Mouse (Mus musculus) thymus, adult 2 months (tissue): Measurements from ENCODE around the gene Slc7a8. TPM values are rescaled to one million over a fixed set of nuclear protein-coding genes. Genes with fewer than 3 reads are reported as not detected.

Experiments
- DNase-seq: peaks from one replicate; pipeline ENCODE4 v3.0.0; 2021
- H3K27ac ChIP-seq: fragments of 200-500 bp; 2 replicates; pipeline ENCODE4 v1.5.1; 2012; ENCODE audit warnings: low read length, control low read depth; ENCODE audit not compliant: control insufficient read depth, insufficient read depth
- H3K27me3 ChIP-seq: fragments of 200-500 bp; 2 replicates; pipeline ENCODE4 v1.6.1; 2012; ENCODE audit warnings: mild to moderate bottlenecking, low read length, moderate library complexity, mixed read lengths; ENCODE audit not compliant: control insufficient read depth, insufficient read depth
- H3K36me3 ChIP-seq: fragments of 200-500 bp; 2 replicates; pipeline ENCODE4 v1.6.1; 2012; ENCODE audit warnings: mild to moderate bottlenecking, low read length, moderate library complexity; ENCODE audit not compliant: control insufficient read depth, insufficient read depth
- H3K4me1 ChIP-seq: fragments of 200-500 bp; replicated peaks from 2 replicates; pipeline ENCODE4 v1.6.1; 2012; ENCODE audit warnings: low read length; ENCODE audit not compliant: control insufficient read depth, insufficient read depth
- H3K4me3 ChIP-seq: fragments of 200-500 bp; 2 replicates; pipeline ENCODE4 v1.5.1; 2012; ENCODE audit warnings: mild to moderate bottlenecking, low read length, control low read depth, moderate library complexity; ENCODE audit not compliant: control insufficient read depth, insufficient read depth
- CTCF ChIP-seq: fragments of 200-500 bp; IDR thresholded peaks from 2 replicates; pipeline ENCODE4 v1.5.1; 2012; ENCODE audit warnings: mild to moderate bottlenecking, control low read depth, low read length, moderate library complexity, borderline replicate concordance; ENCODE audit not compliant: control insufficient read depth, poor library complexity, insufficient read depth; ENCODE audit errors: extremely low read depth
- POLR2A ChIP-seq: fragments of 200-500 bp; IDR thresholded peaks from 2 replicates; pipeline ENCODE4 v1.6.1; 2012; ENCODE audit warnings: mild to moderate bottlenecking, low read length, control low read depth, moderate library complexity; ENCODE audit not compliant: control insufficient read depth, poor library complexity, insufficient read depth; ENCODE audit errors: extremely low read depth
- WGBS: fragments of 180-500 bp; shearing (Covaris S2); methylation state at CpG from one replicate; pipeline ENCODE4 v1.1.7; 2018; 5-methylcytosine and 5-hydroxymethylcytosine counted together
- polyA plus RNA-seq: library from polyadenylated mRNA; depleted of rRNA; stranded (reverse); fragments of >200 nt; gene quantifications from 2 replicates; pipeline ENCODE4 v1.2.3, GENCODE M21; 2012

Gene Slc7a8
- polyA plus RNA-seq, 1 experiment, result 11.6 TPM

- H3K27ac ChIP-seq, result no peak overlapping the region
- TF ChIP-seq POLR2A (no peak), CTCF (no peak)
- no peak for DNase-seq
- no peaks in the 10 kb centered on the region for H3K36me3 ChIP-seq
- no peaks in the 10 kb centered on the region for H3K4me1 ChIP-seq
- WGBS, result 91% methylated on average over 8 of the region's 8 CpGs
- no peaks in the 10 kb centered on the region for H3K27me3 ChIP-seq
- no peak overlapping the region for H3K4me3 ChIP-seq
These were observed 49.5 kb downstream of the Slc7a8 start for GRCm38 (mm10) chr14:54732206-54732605.

DNA sequence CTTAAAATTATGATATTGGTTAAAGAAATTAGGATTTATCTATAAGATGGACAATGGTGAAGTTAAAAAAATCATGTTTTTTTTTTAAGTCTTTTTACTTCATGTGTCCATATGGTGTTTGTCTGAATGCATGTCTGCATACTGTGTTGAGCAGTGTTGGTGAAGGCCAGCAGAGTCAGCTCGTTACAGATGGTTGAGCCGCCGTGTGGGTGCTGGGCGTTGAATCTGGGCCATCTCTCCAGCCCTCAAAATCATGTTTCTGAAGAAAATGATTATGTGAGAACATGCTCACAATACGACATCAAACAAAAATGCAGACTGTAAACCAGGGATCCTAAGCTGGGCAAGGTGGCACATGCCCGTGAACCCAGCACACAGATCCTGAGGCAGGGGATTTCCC, 51.4 kb downstream of the Slc7a8 start:
- TF ChIP-seq POLR2A, result no peak
- no peak for TF ChIP-seq CTCF
- Histone ChIP-seq H3K4me1 (no peaks in the 10 kb centered on the region), H3K27me3 (no peaks in the 10 kb centered on the region), H3K27ac (no peak overlapping the region), H3K36me3 (no peaks in the 10 kb centered on the region), H3K4me3 (no peak overlapping the region)
- 94% methylated on average over 6 of the region's 6 CpGs for WGBS
- no peak for DNase-seq

GRCm38 (mm10) chr14:54728823-54729653, 52.7 kb downstream of the Slc7a8 start:
- Histone ChIP-seq H3K27me3 (no peaks in the 10 kb centered on the region), H3K36me3 (no peaks in the 10 kb centered on the region), H3K4me1 (no peaks in the 10 kb centered on the region), H3K27ac (no peak overlapping the region), H3K4me3 (no peak overlapping the region)
- WGBS, result 89% methylated on average over 13 of the region's 13 CpGs
- DNase-seq, result no peak
- no peak for TF ChIP-seq POLR2A
- TF ChIP-seq CTCF, result no peak

DNA sequence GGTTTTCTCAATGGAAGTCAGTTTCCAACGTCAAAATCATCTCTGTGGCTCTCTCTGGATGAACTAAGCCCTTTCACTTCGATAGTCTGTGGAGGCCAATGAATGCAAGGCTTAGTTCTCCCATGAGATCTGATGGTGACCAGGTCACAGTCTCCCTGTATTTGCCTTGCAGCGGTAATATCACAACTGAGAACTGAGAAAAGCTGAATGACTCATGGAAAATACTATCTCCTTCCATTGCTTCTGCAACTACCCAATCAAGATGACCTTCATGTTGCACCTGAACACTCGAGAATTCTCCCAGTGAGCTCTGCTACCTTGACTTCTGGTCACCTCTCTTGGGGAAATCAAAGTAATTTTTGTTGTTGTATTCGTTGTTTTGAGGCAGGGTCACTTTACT, 54.2 kb downstream of the Slc7a8 start:
- H3K36me3 ChIP-seq, result no peaks in the 10 kb centered on the region
- no peak for TF ChIP-seq POLR2A
- no peak overlapping the region for H3K27ac ChIP-seq
- no peak for DNase-seq
- H3K4me3 ChIP-seq, result no peak overlapping the region
- 92% methylated on average over 5 of the region's 5 CpGs for WGBS
- no peaks in the 10 kb centered on the region for H3K4me1 ChIP-seq
- no peaks in the 10 kb centered on the region for H3K27me3 ChIP-seq

- WGBS, result 54% methylated on average over 6 of the region's 6 CpGs
- H3K27me3 ChIP-seq, result no peaks in the 10 kb centered on the region
- DNase-seq, result no peak
These were observed 57.7 kb downstream of the Slc7a8 start for GRCm38 (mm10) chr14:54724049-54724448.

DNA sequence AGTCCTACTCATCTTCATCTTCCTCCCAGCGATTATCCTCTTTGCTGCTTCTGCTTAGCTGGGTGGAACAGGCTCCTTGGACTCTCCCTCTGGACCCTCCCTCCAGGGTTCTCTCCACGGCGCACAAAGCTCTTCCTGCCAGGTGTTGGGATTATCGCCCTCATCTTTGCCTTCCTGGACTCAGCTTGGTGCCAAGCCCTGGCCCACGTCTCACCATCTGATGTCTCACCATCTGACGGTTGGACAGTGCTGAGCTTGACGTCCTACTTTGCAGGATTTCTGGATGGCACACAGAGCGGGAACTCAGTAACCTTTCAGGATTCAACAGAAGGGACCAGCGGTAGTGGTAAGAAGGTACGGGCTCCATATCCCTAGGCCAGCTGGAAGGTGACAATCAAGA, 60.0 kb downstream of the Slc7a8 start:
- H3K4me1 ChIP-seq, result no peaks in the 10 kb centered on the region

More at GRCm38 (mm10) chr14:54724049-54724448, 57.7 kb downstream of the Slc7a8 start:
- no peak for TF ChIP-seq POLR2A
- no peak for TF ChIP-seq CTCF
- no peaks in the 10 kb centered on the region for H3K36me3 ChIP-seq
- H3K4me3 ChIP-seq, result no peak overlapping the region
- no peak overlapping the region for H3K27ac ChIP-seq
- H3K4me1 ChIP-seq, result no peaks in the 10 kb centered on the region

More for the DNA sequence above, 60.0 kb downstream of the Slc7a8 start:
- WGBS, result 89% methylated on average over 10 of the region's 10 CpGs
- H3K27ac ChIP-seq, result no peak overlapping the region
- TF ChIP-seq CTCF (no peak), POLR2A (no peak)
- no peaks in the 10 kb centered on the region for H3K36me3 ChIP-seq
- no peaks in the 10 kb centered on the region for H3K27me3 ChIP-seq
- DNase-seq, result no peak
- no peak overlapping the region for H3K4me3 ChIP-seq
